Mouse (Mus musculus): ENCODE measurements around the gene Shank3. TPM values are rescaled to one million over a fixed set of nuclear protein-coding genes. Genes with fewer than 3 reads are reported as not detected.

The Shank3 gene
- total RNA-seq, 2 experiments from 2014 or later, result 35.9 to 40.4 TPM

- DNase-seq, result no peak
These were observed 58.0 kb downstream of the Shank3 start for GRCm38 (mm10) chr15:89557179-89557995.

DNA sequence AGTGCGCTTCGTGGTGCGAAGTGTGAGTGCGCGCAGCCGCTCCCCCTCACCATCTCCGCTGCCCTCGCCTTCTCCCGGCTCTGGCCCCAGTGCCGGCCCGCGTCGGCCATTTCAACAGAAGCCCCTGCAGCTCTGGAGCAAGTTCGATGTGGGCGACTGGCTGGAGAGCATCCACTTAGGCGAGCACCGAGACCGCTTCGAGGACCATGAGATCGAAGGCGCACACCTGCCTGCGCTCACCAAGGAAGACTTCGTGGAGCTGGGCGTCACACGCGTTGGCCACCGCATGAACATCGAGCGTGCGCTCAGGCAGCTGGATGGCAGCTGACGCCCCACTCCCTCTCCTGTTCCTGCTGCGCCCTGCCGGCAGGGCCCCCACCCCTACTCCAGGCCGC lies 58.6 kb downstream of the Shank3 start:
- DNase-seq, result no peak

GRCm38 (mm10) chr15:89559202-89559731 lies 59.8 kb downstream of the Shank3 start:
- no peak for DNase-seq

- DNase-seq, result no peak
These were observed 68.7 kb downstream of the Shank3 start, which contains the start of gene Acr for GRCm38 (mm10) chr15:89568114-89568513. Gene Acr, plus strand, starts transcription at chr15:89568326.

GRCm38 (mm10) chr15:89572147-89572546 lies 72.7 kb downstream of the Shank3 start:
- DNase-seq, result no peak

DNA sequence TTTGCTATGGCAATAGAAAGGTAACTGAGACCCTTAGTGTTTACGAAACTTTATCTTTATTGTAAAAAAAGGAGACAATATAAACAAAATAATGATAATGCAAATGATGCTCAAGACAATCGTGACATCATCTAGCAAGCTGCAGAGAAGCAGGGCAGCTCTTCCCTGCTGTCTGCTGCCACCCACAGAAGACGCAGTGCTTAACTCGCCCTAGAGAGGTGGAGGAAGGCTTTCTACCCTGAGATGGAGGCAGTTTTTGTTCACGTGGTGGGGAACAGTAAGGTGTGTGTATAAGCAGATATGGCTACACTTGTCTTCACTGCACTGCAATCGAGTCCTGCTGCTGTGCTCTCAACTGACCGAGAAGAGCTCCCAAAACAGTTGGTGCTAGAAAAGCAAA lies 83.1 kb downstream of the Shank3 start:
- DNase-seq, result no peak

DNA sequence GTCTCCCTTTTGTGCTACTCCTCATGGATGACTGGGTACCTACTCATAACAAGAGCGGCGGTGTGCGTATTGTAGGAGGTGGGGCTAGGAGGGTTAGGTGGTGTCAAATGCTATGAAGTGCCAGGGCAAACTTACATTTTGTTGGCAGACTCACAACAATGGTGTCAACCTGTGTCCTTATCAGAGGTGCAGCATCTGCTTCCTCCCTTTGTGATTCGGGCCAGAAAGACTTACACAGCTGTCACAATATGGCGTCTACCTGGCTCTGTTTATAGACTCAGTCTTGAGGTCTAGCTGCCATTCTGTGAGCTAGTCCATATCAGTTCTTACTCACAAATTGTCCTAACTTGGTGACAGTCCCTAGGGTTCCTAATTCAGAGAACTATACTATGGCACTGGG lies 85.7 kb downstream of the Shank3 start:
- DNase-seq, result peak; percentile 29 to 76

GRCm38 (mm10) chr15:89585631-89586030 lies 86.2 kb downstream of the Shank3 start:
- no peak for DNase-seq

DNA sequence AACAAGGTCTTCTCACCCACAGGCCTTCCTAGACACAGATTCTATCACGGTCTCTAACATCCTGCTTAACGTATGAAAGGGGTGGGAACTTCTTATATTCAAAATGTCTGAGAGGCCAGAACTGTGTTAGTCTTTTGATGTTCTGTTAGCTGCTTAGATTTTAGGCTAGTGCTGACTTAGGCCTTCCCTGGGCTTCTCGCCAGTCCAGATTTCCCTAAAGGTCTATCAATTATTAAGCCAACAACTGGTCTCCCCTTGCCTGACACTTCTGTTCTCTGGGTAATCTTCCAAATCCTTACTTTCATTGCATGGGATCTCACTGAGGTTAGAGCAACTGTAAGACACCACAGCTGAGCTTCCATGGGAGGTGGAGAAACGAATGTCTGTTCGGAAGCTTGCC lies 89.7 kb downstream of the Shank3 start:
- no peak for DNase-seq

DNA sequence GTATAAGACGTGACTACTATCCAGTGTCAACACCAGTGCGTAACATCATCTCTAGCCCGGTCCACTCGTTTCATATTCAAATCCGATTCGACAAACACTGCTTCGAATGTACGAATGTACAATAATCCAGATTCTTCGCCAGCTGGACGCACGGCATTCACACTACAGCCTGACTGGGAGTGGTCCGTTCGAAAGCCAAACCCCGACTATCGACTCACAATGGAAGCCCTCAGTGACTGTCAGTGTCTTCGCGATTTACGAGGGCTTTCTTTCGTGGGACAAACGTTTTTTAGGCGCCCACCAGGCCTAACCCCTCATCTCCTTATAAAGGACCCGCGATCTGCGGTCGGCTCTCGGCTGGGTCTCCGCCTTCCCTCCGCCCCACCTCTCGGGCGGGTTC lies 91.9 kb downstream of the Shank3 start:
- DNase-seq, result no peak

DNA sequence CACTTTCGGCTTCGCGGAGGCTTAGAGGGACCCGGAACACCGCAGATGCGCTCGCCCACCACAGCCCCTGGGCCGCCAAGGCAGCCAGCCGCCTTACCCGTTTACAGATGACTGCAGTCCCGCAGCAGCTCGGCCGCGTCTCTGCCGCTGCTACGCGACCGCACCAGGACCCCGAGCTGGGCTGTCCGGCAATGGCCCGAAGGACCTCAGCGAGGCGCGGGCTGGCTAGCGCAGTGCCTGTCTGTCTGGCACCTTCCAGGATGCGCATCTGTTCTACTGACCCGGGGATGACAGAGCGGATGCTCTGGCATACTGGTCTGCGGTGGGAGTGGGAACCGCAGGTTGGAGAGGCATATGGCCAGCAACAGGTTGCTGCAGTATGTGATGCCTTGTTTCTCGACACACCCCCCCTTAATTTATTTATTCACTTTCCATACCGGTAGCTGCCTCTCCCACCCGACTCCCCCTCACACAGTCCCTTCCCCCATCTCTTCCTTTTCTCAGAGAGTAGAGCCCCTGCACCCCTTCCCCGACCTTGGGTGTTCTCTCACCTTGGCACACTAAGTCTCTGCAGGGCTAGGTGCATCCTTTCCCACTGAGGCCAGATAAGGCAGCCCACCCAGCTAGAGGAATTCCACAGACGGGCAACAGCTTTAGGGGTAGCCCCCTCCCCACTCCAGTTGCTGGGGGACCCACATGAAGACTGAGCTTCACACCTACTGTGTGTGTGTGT lies 92.5 kb downstream of the Shank3 start, which contains the start of gene Rabl2:
Rabl2 (minus strand) TSS at position 201 of the 733 bp plus-strand sequence.
- DNase-seq, result peak; percentile 89 to 91

GRCm38 (mm10) chr15:89592548-89592947 lies 93.1 kb downstream of the Shank3 start:
- no peak for DNase-seq

DNA sequence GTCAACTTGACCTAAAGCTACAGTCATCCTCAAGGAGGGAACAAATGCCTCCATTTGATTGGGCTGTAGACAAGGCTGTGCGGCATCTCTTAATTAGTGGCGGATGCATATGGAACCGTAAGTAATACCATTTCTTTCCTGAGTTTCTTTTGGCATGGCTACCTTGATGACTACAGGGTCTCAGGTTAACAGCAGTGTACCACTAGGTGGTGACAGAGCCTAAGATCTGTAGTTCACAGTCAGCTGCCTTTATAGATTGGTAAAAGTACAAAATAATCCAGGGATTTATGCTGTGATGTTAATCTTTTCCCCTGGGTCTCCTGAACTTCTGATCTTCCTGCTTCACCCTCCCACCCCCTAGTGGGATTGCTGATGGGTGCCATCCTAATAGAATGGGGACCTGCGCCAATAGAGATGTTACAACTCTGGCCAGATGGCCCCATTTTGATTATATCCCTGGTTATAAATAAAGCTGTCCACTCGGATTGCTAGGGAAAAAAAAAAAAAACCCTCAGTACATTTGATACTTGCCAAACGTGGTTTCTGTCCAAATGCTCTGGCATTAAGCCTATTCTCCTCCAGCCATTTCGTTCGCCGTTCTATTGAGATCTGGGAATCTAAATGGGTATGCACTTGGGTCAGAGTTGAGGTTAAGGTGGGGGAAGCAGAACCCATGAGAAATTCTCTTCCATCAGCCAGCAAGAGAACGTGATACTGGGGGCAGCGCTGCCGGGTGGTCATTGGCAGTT lies 106.6 kb downstream of the Shank3 start:
- no peak for DNase-seq

DNA sequence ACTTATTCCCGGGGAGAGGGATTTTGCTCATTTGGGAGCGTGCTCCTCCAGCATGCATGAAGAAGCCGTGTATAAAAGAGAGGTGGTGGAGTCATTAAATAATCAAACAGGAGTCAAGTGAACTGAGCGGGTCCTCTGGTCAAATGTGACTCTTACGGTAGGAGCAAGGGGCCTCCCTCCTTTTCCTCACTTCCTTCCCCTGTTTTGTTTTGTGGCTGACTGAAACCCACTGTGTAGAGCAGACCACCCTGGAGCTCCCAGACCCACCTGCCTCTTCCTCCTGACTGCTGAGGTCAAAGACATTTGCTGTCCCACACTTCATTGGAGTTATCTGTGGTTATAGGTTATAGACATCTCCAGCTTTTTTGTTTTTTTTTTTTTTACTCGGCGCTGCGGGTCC lies 108.1 kb downstream of the Shank3 start:
- no peak for DNase-seq

GRCm38 (mm10) chr15:89607888-89608287 lies 108.5 kb downstream of the Shank3 start:
- DNase-seq, result no peak

Other genes with a start within 250 kb of the Shank3 start
- 10 to 100 TPM; 57.6 to 57.8 TPM for gene Sbf1, start 184.3 kb upstream of the Shank3 start, total RNA-seq (2021)
- not detected for gene Adm2, start 176.9 kb upstream of the Shank3 start, total RNA-seq (2021)
- gene Miox, start 165.2 kb upstream of the Shank3 start, total RNA-seq (2021), result not detected
- 10 to 100 TPM; 25.8 to 26.1 TPM for gene Lmf2, start 144.0 kb upstream of the Shank3 start, total RNA-seq (2021)
- gene Ncaph2, start 143.9 kb upstream of the Shank3 start, total RNA-seq (2021), result 10 to 100 TPM; 50.7 to 62.9 TPM
- 10 to 100 TPM; 29.0 to 30.9 TPM for gene Sco2, start 125.8 kb upstream of the Shank3 start, total RNA-seq (2021)
- under 1 TPM; 0.49 to 0.50 TPM for gene Tymp, start 122.6 kb upstream of the Shank3 start, total RNA-seq (2021)
- 1 to 10 TPM in 1 of 2 experiments, under 1 TPM in 1; 0.72 to 1.7 TPM for gene Odf3b, start 120.3 kb upstream of the Shank3 start, total RNA-seq (2021)
- not detected for gene Klhdc7b, start 114.7 kb upstream of the Shank3 start, total RNA-seq (2021)
- gene Syce3, start 89.1 kb upstream of the Shank3 start, total RNA-seq (2021), result not detected
- 100 to 1,000 TPM; 559 to 601 TPM for gene Cpt1b, start 73.8 kb upstream of the Shank3 start, total RNA-seq (2021)
- gene C730034F03Rik, start 70.0 kb upstream of the Shank3 start, total RNA-seq (2021), result 1 to 10 TPM; 1.3 to 1.6 TPM
- 1 to 10 TPM; 4.6 to 5.0 TPM for gene Gm44502, start 69.9 kb upstream of the Shank3 start, total RNA-seq (2021)
- 10 to 100 TPM; 44.8 to 55.0 TPM for gene Chkb, start 69.7 kb upstream of the Shank3 start, total RNA-seq (2021)
- gene Mapk8ip2, start 45.7 kb upstream of the Shank3 start, total RNA-seq (2021), result under 1 TPM; 0.07 to 0.33 TPM
- gene Arsa, start 22.2 kb upstream of the Shank3 start, total RNA-seq (2021), result 10 to 100 TPM; 12.5 to 15.2 TPM
- gene Acr, start 68.7 kb downstream of the Shank3 start, total RNA-seq (2021), result under 1 TPM in 1 of 2 experiments, not detected in 1; 0.35 TPM
- gene Rabl2, start 92.3 kb downstream of the Shank3 start, total RNA-seq (2021), result 1 to 10 TPM; 2.3 to 4.7 TPM